ENCODE assay signal across 30 mouse cellular contexts in genomic region chr8:121865356-121865755, GRCm38 (mm10). TPM values are rescaled to one million over a fixed set of nuclear protein-coding genes. Genes with fewer than 3 reads are reported as not detected.
DNase-seq lines count a peak whose midpoint lies in the region; ATAC-seq and TF ChIP-seq lines count a peak whose summit lies in the region.
"Had no signal": no experiment of that assay in that cellular context is flagged by ENCODE, and none has a peak within 500 bp of the region (broad histone marks: within the 10 kb centered on the region; RNA-seq: fewer than 3 reads in every experiment).

No protein-coding gene starts in this region.

- 56% methylated on average over 8 of the region's 8 CpGs for WGBS in embryonic facial prominence, embryonic 11.5 days
- 48% methylated on average over 8 of the region's 8 CpGs for WGBS in limb, embryonic 10.5 days
- 49% methylated on average over 8 of the region's 8 CpGs for WGBS in stomach, embryonic 16.5 days
- 50% methylated on average over 8 of the region's 8 CpGs for WGBS in cerebellum, adult 2 months

- TF ChIP-seq CTCF in cerebellum, adult 2 months (IDR thresholded peaks at IDR 0.05; ENCODE audit: borderline replicate concordance, insufficient read depth, low read depth, low read length): no peak

- no peaks in the 10 kb centered on the region for H3K9me3 ChIP-seq in embryonic facial prominence, embryonic 11.5 days (replicated peaks; ENCODE audit: control insufficient read depth, low read length)
- H3K9me3 ChIP-seq in limb, embryonic 10.5 days (replicated peaks): no peaks in the 10 kb centered on the region
- H3K9me3 ChIP-seq in stomach, embryonic 16.5 days (replicated peaks; ENCODE audit: control insufficient read depth, low read length): no peaks in the 10 kb centered on the region
- H3K9me3 ChIP-seq: limb, embryonic 13.5 days; liver, embryonic 12.5 days; neural tube, embryonic 12.5 days had no signal

- H3K4me1 ChIP-seq in embryonic facial prominence, embryonic 11.5 days (ENCODE audit: control insufficient read depth, insufficient read depth, low read length): no peaks in the 10 kb centered on the region
- H3K4me1 ChIP-seq in limb, embryonic 10.5 days: peaks cover 36% of the 10 kb centered on the region
- no peaks in the 10 kb centered on the region for H3K4me1 ChIP-seq in stomach, embryonic 16.5 days (ENCODE audit: control insufficient read depth, insufficient read depth, low read length)
- peaks cover 19% of the 10 kb centered on the region for H3K4me1 ChIP-seq in cerebellum, adult 2 months (ENCODE audit: control insufficient read depth, insufficient read depth, low read length)
- H3K4me1 ChIP-seq: liver, embryonic 12.5 days; neural tube, embryonic 12.5 days had no signal

- H3K4me3 ChIP-seq in embryonic facial prominence, embryonic 11.5 days (ENCODE audit: low read depth, low read length): no peak overlapping the region
- H3K4me3 ChIP-seq in limb, embryonic 10.5 days: no peak overlapping the region
- H3K4me3 ChIP-seq in stomach, embryonic 16.5 days (replicated peaks; ENCODE audit: low read length): no peak overlapping the region
- no peak overlapping the region for H3K4me3 ChIP-seq in cerebellum, adult 2 months (replicated peaks; ENCODE audit: insufficient read depth, low read depth, low read length)
- H3K4me3 ChIP-seq: limb, embryonic 13.5 days; liver, embryonic 12.5 days; neural tube, embryonic 12.5 days had no signal

- no peak overlapping the region for H3K27ac ChIP-seq in embryonic facial prominence, embryonic 11.5 days (replicated peaks; ENCODE audit: low read depth, low read length)
- no peak overlapping the region for H3K27ac ChIP-seq in limb, embryonic 10.5 days
- no peak overlapping the region for H3K27ac ChIP-seq in stomach, embryonic 16.5 days (ENCODE audit: low read length)
- no peak overlapping the region for H3K27ac ChIP-seq in cerebellum, adult 2 months (ENCODE audit: insufficient read depth, low read length)
- H3K27ac ChIP-seq: hindbrain, embryonic 14.5 days; kidney, postnatal 0 days; limb, embryonic 13.5 days; liver, embryonic 12.5 days; macrophage; neural tube, embryonic 12.5 days had no signal

- no peaks in the 10 kb centered on the region for H3K27me3 ChIP-seq in embryonic facial prominence, embryonic 11.5 days (ENCODE audit: control insufficient read depth, insufficient read depth, low read length)
- peaks cover 6% of the 10 kb centered on the region; the same call in 1 of the 2 replicates for H3K27me3 ChIP-seq in limb, embryonic 10.5 days (ENCODE audit: low read depth, poor library complexity, severe bottlenecking)
- H3K27me3 ChIP-seq in stomach, embryonic 16.5 days (ENCODE audit: control insufficient read depth, insufficient read depth, low read length): no peaks in the 10 kb centered on the region
- no peaks in the 10 kb centered on the region for H3K27me3 ChIP-seq in cerebellum, adult 2 months (ENCODE audit: control insufficient read depth, insufficient read depth, low read length)
- H3K27me3 ChIP-seq: limb, embryonic 13.5 days; neural tube, embryonic 12.5 days had no signal

- no peak for ATAC-seq in embryonic facial prominence, embryonic 11.5 days (replicated peaks; ENCODE audit: insufficient number of reproducible peaks, low FRiP score, low TSS enrichment, low read depth)
- peak; percentile 30; the same call in 1 of the 2 replicates for ATAC-seq in stomach, embryonic 16.5 days (ENCODE audit: insufficient read depth, low FRiP score)
- ATAC-seq: forebrain, embryonic 14.5 days; inflammation-experienced regulatory T-cells, adult 6 months; liver, embryonic 12.5 days; liver, postnatal 0 days; midbrain, embryonic 16.5 days had no signal

- H3K4me2 ChIP-seq in embryonic facial prominence, embryonic 11.5 days (ENCODE audit: low read depth, low read length): no peak overlapping the region
- no peak overlapping the region for H3K4me2 ChIP-seq in stomach, embryonic 16.5 days (ENCODE audit: low read depth, low read length)
- H3K4me2 ChIP-seq: heart, embryonic 11.5 days; hindbrain, embryonic 14.5 days; limb, embryonic 13.5 days; liver, embryonic 12.5 days; midbrain, embryonic 11.5 days; neural tube, embryonic 12.5 days had no signal

- peak; percentile 18 for DNase-seq in lung, postnatal 10 days
- no peak for DNase-seq in lung, postnatal 14 days
- DNase-seq in embryonic facial prominence, embryonic 11.5 days (ENCODE audit: low spot score): peak; percentile 57
- peak; percentile 64 for DNase-seq in limb, embryonic 10.5 days (ENCODE audit: low spot score)
- no peak for DNase-seq in kidney, adult 8-10 months
- no peak for DNase-seq in liver
- no peak for DNase-seq in cerebellum, adult 2 months
- DNase-seq: adrenal gland, postnatal 25 days; cerebellum, adult 11-12 months; cerebellum, postnatal 14 days; gastrocnemius, postnatal 25 days; heart, adult 11 months; heart, postnatal 4 days; kidney, adult 2 months; kidney, postnatal 4 days; layer of hippocampus, postnatal 36 days; liver, postnatal 0 days; thymus, postnatal 4 days had no signal

- no peak for TF ChIP-seq POLR2A in cerebellum, adult 2 months (IDR thresholded peaks at IDR 0.05; ENCODE audit: borderline replicate concordance, insufficient read depth, low read length)

- H3K36me3 ChIP-seq in embryonic facial prominence, embryonic 11.5 days (replicated peaks; ENCODE audit: control insufficient read depth, insufficient read depth, low read depth, low read length): no peaks in the 10 kb centered on the region
- no peaks in the 10 kb centered on the region for H3K36me3 ChIP-seq in limb, embryonic 10.5 days
- no peaks in the 10 kb centered on the region for H3K36me3 ChIP-seq in stomach, embryonic 16.5 days (ENCODE audit: control insufficient read depth, insufficient read depth, low read length)
- H3K36me3 ChIP-seq: limb, embryonic 13.5 days; liver, embryonic 12.5 days; neural tube, embryonic 12.5 days had no signal

- H3K9ac ChIP-seq in embryonic facial prominence, embryonic 11.5 days (replicated peaks; ENCODE audit: low read length): no peak overlapping the region
- no peak overlapping the region for H3K9ac ChIP-seq in stomach, embryonic 16.5 days (ENCODE audit: low read length)
- H3K9ac ChIP-seq: hindbrain, embryonic 14.5 days; limb, embryonic 13.5 days; liver, embryonic 12.5 days; liver, postnatal 0 days; neural tube, embryonic 12.5 days had no signal

RNA-seq across cellular contexts. Expression of gene Klhdc4, which starts 36.0 kb away (rescaled TPM):
- 43.1 and 45.3 TPM in 2 replicates for polyA plus RNA-seq in embryonic facial prominence, embryonic 11.5 days (2014; fragmentation: Nextera tagmentation; extraction: Ambion mirVana)
- polyA plus RNA-seq in limb, embryonic 10.5 days (2016; fragmentation: Nextera tagmentation; extraction: Ambion mirVana): 64.2 and 64.4 TPM in 2 replicates
- 34.3 and 39.3 TPM in 2 replicates for polyA plus RNA-seq in stomach, embryonic 16.5 days (2015; fragmentation: Nextera tagmentation; extraction: Ambion mirVana)
- polyA plus RNA-seq in cerebellum, adult 2 months (2012; rRNA removed): 43.6 and 47.1 TPM in 2 replicates

RNA-seq across cellular contexts. Expression of gene Slc7a5, which starts 42.1 kb away (rescaled TPM):
- polyA plus RNA-seq in embryonic facial prominence, embryonic 11.5 days (2014; fragmentation: Nextera tagmentation; extraction: Ambion mirVana): 17.7 and 19.7 TPM in 2 replicates
- polyA plus RNA-seq in limb, embryonic 10.5 days (2016; fragmentation: Nextera tagmentation; extraction: Ambion mirVana): 16.8 and 19.3 TPM in 2 replicates
- 19.8 and 20.0 TPM in 2 replicates for polyA plus RNA-seq in stomach, embryonic 16.5 days (2015; fragmentation: Nextera tagmentation; extraction: Ambion mirVana)
- polyA plus RNA-seq in cerebellum, adult 2 months (2012; rRNA removed): 70.7 and 78.0 TPM in 2 replicates

Comparison
In these comparisons a context has a peak if more than half of its experiments do, and no peak if none do; other contexts are left out.
1. DNase-seq: peak in lung, postnatal 10 days (single experiment), embryonic facial prominence, embryonic 11.5 days (single experiment) and limb, embryonic 10.5 days (single experiment); none in lung, postnatal 14 days (single experiment), kidney, adult 8-10 months (0 of 2), liver (single experiment) and cerebellum, adult 2 months (0 of 2).